Mouse (Mus musculus) left cerebral cortex, adult 18-20 months (tissue): ENCODE measurements around the gene Gna11. TPM values are rescaled to one million over a fixed set of nuclear protein-coding genes. Genes with fewer than 3 reads are reported as not detected.

Source experiments
- DNase-seq, 2 experiments: peaks; one replicate each; pipeline ENCODE4 v3.0.0; 2021 to 2022; ENCODE audit warnings: low spot score in 2 of 2, mixed read lengths in 1 of 2
- total RNA-seq, 2 experiments: library from RNA; stranded (reverse); gene quantifications; 2 replicates each; pipeline ENCODE4 v1.2.3; 2021

Gene Gna11
- total RNA-seq, 2 experiments from 2014 or later, result 105 to 114 TPM

DNA sequence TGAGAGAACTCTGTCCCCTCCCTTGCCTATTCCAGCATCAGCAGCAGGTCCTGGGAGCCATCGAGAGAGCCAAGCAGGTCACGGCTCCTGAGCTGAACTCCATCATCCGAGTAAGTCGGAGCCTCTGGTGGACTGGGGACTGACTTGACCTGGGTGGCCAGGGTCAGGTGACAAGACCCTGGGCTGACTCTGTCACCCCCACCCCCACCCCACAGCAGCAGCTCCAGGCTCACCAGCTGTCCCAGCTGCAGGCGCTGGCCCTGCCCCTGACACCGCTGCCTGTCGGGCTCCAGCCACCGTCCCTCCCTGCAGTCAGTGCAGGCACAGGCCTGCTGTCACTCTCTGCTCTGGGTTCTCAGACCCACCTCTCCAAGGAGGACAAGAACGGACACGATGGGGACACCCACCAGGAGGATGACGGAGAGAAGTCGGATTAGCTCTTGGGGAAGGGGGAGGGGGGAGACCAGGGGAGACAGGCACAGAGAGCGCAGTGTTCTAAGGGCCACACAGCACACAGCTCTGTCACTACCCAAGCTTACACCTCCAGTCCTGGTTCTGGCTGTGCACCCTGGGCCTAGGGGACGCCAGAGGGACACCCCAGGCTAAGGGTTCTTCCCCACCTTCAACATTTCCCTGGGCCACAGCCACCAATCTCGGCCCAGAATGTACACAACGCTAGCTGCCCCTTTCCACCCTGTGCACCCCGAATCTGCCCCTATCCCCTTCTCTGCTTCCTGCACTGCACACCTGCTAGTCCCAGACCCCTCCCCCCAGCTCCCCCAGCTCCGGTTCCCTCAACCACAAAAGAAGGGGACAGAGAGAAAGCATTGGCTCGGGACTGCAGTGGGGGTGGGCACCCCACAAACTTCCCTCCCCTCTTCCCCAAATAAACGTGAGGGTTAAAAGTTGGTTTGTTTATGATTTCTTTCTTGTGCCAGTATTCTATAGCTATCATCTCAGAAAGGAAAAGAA, 20.6 kb upstream of the Gna11 start:
- DNase-seq, result no peak

DNA sequence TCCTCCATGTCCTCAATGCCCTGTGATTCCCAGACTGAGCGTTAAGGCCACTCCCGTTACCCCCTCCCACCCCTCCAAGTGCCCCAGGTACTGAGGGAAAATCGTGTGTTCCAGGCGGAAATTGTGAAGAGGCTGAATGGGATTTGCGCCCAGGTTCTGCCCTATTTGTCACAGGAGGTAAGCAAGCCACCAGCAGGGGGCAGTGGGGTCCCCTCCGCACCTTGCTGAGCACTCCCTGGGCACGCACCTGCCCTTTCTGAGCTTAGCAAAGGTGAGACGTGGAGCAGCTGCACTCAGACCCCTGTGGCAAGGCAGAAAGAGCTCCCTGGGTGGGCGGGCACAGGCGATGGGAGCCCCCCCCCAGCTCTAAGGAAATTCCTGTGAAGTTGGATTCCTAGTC, 19.7 kb upstream of the Gna11 start:
- peak; percentile 63 to 67 for DNase-seq

DNA sequence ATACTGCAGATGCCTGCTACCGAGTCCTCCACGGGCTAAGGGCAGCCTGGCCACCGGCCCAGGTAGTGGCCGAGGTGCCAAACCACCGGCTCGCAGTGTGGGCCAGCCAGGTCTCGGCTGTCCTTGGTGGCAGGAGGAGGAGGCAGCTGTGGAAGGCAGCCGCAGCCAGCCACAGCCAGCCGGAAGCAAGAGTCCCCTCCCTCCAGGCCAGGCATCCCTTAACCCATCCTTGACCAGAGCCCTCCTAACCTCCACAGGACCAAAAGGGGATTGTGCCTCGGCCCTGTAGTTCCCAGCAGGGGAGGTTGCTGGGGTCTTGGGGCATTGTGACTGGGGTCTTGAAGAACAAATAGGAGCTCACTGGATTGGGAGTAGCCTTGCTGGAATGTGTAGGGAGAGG, 19.2 kb upstream of the Gna11 start:
- DNase-seq, result no peak

DNA sequence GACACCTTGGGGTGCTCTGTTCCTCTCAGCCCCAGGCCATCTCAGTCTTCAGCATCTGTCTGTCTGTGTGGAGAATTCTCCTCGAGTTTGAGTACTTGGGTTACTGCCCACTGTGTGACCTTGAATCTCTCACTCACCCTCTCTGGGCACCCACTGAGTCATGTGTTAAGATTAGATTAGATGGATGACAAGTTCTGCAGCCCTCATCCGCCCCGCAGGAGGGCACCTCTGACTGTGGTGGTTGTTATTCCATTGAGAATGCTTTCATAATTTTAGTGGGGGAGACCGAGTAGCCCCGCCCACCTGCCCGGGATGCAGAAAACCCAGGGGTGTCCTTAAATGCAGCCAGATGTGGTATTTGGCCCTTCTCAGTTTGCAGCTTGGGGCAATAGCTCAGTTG, 18.5 kb upstream of the Gna11 start:
- no peak for DNase-seq

DNA sequence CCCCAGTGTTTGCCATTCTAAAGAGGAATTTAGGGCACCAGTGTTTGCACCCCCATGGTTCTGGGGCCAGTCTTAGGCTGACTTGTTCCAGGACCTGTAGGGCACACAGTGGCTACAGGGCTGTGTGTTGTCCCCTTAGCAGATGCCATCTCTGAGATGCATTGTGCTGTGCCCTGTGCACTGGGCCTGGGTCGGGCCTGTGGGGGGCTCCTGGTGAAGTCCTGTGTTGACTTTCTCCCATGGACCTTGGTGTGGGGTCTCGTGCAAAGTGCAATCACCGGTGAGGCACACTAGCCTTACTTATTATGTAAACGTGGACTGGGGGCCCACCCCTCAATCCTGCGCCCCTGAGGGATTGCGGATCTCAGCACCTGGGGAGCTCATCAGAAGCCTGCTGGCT, 17.4 kb upstream of the Gna11 start:
- no peak for DNase-seq

DNA sequence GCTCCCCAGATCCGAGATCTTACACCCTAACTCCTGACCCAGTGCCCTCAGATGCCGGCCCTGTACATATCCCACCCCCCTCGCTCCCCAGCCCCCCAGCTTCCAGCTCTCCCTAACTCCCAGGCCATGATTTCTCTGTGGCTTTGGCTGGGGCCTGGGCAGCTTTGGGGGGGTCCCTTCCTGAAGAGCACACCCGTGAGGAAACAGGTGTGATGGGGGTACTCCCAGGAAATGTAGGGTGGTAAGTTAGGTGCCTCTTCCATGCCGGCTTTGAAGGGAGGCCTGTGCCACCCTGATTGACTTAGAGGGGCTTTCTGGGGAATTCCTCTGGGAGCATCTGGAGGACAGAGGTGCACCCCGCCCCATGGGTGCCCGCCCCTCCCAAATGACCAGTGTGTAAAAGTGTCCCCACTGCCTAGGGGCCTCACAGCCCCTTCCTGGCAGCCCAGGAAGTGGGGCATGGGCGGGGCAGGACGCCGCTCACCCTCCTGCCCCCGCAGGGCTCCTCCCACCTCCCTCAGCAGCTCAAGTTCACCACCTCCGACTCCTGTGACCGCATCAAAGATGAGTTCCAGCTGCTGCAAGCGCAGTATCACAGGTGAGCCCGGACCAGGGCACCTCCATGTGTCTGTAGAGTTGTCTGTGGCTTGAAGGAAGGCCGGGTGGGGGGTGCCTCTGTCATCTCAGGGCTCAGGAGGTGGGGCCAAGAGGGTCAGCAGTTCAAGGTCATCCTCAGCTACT, 15.9 kb upstream of the Gna11 start:
- DNase-seq, result no peak

DNA sequence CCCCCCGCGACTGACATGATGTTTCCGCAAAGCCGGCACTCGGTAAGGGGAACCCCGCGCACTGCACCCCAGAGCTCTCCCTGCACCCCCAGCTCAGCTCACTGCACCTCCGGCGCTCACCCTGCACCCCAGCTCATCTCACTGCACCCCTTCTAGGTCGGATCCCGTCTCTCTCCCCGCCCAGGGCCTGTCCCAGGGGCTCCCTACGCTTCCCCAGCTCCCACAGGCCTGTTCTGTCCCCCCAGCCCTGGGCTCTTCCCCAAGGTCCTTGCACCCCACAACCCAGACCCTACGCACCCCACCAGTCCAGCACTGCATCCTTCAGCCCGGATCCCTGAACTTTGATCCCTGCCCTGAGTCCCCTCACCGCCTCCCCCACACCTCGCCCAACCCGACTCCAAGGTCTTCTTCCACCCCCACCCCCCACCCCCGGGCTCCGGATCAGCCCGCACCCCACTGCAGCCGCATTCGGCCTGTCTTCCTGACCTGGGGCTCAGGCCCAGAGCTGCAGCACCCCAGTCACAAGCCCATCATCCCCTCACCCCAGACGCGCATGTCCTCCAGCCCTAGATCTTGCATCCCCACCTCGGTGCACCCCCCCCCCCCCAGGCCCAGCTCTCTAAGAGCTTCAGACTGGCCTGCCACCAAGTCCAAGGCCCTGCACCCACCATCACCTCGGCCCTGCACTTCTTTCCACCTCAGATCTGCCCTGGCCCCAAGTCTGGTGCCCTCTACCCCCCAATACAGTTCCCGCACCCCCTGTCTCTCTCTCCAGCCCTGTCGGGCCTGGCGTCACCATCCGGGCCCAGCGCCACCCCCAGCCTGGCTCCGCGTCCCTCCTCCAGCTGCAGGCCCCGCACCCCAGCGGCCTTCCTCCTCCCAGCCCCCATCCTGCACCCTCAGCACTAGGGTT, 14.9 kb upstream of the Gna11 start:
- peak; percentile 80 to 87 for DNase-seq

DNA sequence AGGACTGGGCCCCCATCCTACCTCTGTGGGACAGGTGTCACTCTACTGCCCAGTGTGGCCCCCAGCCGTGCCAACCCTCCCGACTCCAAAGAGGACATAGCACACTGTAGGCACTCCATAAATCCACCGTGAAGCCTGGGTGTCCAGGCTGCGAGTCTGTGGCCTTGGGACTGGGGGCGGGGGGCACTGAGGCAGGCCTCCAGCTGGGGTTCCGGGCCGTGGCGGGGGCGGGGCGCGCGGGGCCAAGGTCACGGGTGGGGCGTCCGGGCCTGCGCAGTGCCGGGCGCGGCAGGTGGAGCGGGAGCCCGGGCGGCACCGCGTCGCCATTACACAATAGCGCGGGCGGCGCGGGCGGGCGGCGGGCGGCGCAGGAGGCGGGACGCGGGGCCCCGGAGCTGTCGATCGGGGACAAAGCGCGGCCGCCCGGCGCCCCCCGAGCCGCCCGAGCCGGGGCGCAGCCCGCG, 14.2 kb upstream of the Gna11 start, which contains the start of gene Aes:
Gene Aes (plus strand): TSS at position 326 of the 464 bp plus-strand sequence.
- DNase-seq, result peak; percentile 66 to 82

DNA sequence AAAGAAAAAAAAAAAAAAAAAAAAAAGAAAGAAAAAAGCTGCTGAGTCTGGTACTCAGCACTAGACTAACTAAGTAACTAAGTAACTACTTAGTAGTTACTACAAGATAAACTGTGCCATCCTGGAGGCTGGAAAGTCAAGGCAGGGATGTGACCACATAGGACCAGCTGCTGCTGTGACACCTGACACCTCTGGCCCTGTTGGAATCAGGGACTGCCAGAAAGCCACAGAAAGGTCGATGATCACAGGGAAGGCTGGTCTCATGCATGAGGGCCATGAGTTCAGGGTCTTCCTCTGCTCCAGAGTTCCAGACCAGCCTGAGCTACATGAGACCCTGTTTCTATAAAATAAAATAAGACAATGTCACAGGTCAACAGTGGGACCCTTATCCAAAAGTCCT, 12.5 kb upstream of the Gna11 start:
- DNase-seq, result no peak

DNA sequence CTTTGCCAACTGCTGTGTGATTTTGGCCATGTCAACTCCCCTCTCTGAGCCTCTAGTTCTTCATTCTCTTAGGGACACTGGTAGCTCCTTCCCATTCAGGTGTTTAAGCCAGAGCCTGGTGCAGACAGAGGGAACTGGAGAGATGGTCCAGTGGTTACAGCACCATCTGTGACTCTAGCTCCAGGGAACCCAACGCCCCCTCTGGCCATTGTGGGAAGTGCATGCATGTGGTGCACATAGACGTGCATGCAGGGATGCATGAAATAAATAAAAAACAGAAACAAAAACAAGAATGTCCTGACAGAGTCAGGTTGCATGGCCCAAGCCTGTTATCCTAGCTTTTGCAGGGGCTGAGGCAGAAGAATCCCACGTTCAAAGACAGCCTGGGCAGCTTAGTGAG, 11.3 kb upstream of the Gna11 start:
- DNase-seq, result no peak

DNA sequence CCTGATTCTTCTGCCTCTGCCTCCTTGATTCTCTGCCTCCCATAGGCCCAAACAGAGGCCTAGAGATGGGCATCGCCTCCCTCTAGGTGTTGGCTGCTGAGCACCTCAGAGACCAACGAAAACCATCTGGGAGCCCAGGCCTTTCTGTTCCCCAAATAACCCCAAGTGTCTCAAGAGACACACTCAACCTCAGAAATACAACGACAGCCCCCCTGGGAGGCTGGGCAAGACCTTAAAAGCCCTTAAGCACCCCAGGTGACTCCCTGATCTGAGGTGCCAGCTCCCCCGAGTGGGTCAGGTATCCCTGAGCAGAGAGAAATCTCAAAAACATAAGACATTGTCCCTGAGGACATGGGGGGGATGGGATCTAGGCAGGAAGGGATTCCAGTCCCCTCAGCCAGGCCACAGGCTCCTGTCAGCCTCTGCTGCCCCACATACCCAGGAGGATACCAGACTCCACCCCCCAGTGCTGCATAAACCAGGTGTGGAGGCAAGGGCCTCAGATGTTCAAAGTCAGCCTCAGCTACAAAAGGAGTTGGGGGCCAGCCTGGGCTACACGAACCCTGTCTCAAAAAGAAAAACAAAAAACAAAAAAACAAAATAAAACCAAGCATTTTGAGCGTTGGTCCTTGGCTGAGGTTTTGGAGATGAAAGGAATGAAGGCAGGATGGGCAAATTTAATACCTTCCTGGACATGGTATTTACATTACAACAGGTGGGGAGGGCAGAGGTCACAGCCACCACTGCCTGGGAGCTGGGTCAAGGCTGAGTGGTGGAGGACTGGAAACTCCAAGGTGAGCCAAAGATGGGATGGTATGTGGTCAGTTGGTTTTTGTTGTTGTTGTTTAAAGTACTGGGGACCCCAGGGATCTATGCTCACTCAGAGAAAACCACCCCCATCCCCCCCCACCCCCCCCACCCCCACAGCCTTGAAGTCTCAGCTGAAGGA, 9.1 kb upstream of the Gna11 start:
- DNase-seq, result no peak

DNA sequence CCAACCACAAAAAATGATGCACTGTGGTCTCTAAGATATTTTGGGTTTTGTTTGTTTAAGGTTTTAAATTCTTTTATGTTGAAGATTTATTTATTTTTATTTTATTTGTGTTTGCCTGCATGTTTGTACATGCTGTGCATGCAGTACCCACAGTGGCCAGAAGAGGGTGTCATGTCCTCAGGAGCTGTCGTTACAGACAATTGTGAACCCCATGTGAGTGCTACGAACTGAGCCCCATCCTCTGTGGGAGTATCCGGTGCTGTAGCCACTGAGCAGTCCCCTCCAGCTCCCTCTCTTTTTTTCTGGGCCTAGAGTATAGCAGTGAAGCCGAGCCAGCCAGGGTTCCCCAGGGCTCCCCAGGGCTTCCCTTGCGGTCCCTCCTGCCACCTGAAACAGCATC, 8.2 kb upstream of the Gna11 start:
- no peak for DNase-seq

DNA sequence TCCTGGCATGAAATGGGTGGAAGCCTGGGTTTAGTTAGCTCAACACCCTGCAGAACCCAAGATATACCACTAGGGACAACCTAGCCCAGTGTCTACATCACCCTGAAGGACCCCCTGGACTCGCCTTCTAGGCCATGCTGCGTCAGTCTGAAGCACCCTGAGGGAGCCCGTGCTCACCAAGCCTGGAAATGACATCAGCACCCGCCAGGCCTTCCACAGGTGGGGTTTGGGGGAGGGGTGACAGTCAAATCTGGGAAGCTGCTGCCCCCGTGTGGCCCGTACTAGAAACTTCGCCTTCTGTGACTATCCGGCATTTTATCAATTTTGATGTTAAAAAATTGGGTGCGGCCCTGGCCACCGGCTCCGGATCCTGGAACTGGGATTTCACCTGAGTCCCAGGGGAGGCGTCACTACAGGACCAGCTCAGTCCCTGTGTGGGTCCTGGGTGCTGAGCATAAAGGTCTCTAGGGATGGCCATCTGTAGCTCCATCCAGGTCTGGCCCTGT, 6.7 kb upstream of the Gna11 start:
- peak; percentile 77 to 82 for DNase-seq

DNA sequence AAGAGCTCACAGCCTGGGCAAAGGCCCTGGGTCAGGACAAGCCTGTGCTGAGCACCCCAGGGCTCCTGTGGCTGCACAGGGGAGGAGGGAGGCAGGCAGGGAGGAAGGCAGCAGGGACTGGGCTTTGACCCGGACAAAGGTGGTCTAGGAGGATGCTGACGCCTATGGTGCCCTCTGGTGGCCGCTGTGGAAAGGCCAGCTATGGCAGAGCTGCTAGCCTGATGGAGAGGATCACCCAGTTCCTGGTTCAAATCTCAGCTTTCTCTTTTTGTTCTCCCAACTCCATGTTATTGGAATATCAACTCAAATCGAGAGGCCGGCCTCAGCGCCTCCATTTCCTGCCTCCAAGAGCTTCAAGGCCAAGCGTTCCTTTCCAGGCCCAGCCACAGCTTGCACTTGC, 5.3 kb upstream of the Gna11 start:
- DNase-seq, result peak in 1 of 2 experiments; percentile 56

DNA sequence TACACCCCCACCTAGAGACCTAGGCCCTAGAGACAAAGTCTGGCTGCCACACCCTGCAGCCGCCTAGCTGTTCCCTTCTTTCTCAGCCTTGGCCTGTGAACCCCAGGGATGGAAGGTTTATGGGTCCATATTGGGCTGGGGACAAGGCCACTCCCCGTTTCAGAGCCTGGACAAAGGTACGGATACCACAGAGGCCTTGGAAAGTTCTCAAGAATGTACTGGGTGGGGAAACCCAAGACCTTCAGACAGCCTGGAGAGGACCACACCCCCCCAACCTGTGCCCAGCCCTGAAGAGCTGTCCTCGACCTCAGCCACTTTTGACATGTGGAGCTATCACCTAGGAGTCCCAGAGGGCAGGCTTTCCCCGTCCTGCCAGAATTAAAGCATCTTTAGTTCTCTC, 4.0 kb upstream of the Gna11 start:
- DNase-seq, result no peak

DNA sequence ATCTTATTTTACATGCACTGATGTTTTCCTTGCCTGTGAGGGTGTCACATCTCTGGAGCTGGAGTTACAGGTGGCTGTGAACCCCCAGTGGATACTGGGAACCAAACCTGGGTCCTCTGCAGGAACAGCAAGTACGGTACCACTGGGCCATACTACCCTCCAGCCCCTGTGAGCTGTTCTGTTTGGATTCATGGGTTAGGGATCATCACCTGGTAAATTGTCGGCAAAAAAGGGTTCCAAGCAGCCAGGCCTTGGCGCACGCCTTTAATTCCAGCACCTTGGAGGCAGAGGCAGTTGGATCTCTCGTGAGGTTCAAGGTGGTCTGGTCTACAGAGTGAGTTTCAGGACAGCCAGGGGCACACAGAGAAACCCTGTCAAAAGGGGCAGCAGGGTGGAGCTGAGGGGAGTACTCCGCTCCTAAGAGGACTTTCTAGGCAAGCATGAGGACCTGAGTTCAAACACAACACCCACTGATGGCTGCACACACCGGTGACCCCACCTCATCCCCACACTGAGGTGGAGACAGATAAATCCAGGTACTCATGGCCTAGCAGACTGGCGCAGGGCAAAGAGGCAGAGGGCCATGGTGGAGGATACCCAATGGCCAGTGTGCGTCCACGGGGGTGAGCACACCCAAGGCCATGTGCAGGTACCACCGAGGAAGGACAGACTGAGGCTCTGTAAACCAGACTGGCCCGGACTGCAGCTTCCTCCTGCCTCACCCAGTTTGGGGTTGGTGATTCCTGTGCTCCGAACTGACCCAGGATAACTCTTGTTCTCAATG, 2.0 kb upstream of the Gna11 start:
- no peak for DNase-seq

DNA sequence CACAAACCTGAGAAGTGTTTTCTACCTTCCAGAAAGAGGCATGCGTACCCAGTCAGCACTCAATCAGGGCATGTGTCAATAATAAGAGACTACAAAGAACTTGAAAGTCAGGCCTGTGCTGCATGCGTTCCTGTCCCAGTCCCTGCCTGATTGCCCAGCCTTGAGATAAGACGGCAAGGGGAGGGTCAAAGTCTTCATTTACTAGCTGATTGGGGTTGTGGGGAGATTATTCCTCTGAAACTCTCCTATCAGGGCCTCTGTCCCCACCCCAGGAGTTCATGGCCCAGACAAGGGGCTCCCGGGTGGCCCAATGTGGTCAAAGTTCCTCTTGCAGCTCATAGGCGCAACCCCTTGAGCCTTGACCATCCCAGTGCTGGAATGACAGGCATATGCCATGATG, 1.3 kb upstream of the Gna11 start:
- no peak for DNase-seq

DNA sequence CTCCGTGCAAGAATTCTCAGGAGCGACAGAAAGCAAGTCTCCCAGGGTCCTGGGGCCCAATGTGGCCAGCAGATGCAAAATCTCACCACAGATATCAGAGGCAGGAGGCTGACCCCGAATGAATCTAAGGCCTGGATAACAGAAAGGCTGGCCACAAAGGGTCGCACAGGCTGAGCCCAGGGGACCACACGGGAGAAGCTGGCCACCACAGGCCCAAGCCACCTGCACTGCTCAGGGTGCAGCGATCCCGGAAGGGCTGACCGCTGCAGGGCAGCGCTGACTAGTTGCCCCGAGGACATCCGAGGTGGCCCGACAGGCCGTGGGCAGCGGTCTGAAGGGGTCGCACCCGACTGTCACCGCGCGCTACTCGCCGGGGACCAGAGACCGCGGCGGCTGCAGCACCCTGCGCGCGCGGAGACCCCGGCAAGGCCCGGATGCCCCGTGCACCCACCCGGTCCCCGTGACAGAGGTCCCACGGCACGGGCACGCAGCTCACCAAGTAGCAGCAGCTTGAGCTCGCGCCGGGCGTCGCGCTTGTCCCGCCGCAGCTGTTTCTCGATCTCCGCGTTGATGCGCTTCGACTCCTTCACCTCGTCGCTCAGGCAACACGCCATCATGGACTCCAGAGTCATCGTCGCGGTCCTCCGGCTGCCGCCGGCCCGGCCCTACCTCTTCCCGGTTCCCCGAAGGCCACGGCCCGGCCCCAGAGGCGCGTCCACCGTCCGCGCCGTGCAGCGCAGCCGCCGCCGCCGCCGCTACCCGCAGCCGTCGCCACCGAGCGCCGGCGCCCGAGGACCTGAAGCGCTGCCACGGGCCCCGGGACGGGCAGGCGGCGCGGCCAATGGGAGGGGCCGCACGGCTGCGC, 462 bp downstream of the Gna11 start:
- peak in 1 of 2 experiments; percentile 31 for DNase-seq
